Mouse (Mus musculus): Measurements from ENCODE around the gene Rragd. TPM values are rescaled to one million over a fixed set of nuclear protein-coding genes. Genes with fewer than 3 reads are reported as not detected.

The Rragd gene
- polyA plus RNA-seq, 1 experiment from 2014 or later = 7.5 TPM

DNA sequence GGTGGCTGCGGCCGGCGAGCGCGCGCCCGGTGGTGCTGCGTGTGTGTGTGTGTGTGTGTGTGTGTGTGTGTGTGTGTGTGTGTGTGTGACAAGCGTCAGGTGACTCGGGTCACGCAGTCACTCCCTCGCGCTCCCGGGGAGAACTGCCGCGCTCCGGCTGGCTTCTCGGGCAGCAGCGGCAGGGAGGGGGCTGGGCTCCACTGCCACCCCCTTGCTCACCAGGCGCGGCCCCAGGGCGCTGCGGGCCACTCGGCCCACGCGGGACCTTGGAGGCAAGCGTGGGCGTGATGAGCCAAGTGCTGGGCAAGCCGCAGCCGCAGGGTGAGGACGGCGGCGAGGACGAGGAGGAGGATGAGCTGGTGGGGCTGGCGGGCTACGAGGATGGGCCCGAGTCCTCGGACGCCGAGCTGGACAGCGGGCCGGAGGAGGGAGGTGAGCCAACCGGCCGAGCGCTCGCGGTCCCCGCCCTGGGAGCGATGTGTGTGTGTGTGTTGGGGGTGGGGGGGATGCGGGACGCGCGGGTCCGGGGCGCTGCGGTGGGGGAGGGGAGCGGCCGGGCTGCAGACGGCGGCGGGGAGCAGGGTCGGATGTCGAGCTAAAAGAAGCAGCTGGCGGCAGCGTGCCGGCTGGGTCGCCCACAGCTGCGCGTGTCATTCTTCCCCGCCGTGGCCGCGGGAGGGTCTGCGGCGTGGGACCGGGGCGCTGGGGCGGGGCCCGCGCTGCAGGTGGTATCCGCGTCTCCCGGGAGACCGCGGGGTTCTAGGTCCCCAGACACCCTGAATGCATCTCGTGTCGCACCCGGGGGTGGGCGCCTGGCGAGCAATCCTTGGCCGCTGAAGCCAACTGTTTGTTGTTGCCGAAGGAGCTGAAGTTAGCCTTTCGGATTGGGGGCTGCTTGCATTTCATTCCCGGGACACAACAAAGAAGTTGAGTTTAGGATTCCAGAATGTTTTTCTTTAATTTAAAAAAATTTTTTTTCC is 629 bp downstream of the Rragd start:
- Histone ChIP-seq H3K4me1 (ENCODE audit: control insufficient read depth, insufficient read depth, low read length) (peaks cover 2% of the 10 kb centered on the region; the same call in 1 of the 2 replicates), H3K27me3 (ENCODE audit: control insufficient read depth, insufficient read depth, low read length) (peaks cover 6% of the 10 kb centered on the region), H3K9ac (ENCODE audit: low read length) (peak overlapping the region; percentile 73), H3K4me2 (ENCODE audit: low read depth, low read length) (peak overlapping the region; percentile 98), H3K36me3 (ENCODE audit: control insufficient read depth, insufficient read depth, low read length) (no peaks in the 10 kb centered on the region), H3K4me3 (replicated peaks; ENCODE audit: low read length) (peak overlapping the region; percentile 74), H3K27ac (ENCODE audit: low read length) (no peak overlapping the region), H3K9me3 (replicated peaks; ENCODE audit: control insufficient read depth, low read length) (0 out of 2 replicates have a peak, but pooled peaks cover 4% of the 10 kb centered on the region)
- under 1% methylated on average over 87 of the region's 94 CpGs for WGBS
- peak; percentile 59 for ATAC-seq (ENCODE audit: insufficient read depth, low FRiP score)

DNA sequence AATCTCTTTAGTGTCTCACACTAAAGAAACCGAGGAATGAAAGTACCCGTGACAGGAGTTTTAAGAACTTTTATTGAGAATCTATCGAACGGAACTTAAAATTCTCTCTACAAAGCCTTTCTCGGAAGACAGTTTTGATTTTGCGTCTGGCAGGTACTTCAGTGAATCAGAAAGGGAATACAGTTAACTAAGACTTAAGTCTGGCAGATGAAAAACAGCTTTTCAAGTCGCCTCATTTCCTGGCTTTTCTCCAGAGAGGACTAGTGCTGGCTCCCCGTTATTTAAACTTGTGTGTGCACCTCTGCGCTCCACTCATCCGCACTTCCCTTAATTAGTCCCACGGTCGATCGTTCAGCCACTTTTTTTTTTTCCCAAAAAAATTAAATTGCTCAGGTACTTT is 1.4 kb downstream of the Rragd start:
- Histone ChIP-seq H3K36me3 (ENCODE audit: control insufficient read depth, insufficient read depth, low read length) (no peaks in the 10 kb centered on the region), H3K27me3 (ENCODE audit: control insufficient read depth, insufficient read depth, low read length) (peaks cover 6% of the 10 kb centered on the region), H3K27ac (ENCODE audit: low read length) (no peak overlapping the region), H3K4me3 (replicated peaks; ENCODE audit: low read length) (peak overlapping the region; percentile 74), H3K9me3 (replicated peaks; ENCODE audit: control insufficient read depth, low read length) (0 out of 2 replicates have a peak, but pooled peaks cover 4% of the 10 kb centered on the region), H3K4me2 (ENCODE audit: low read depth, low read length) (peak overlapping the region; percentile 98), H3K4me1 (ENCODE audit: control insufficient read depth, insufficient read depth, low read length) (peaks cover 2% of the 10 kb centered on the region; the same call in 1 of the 2 replicates), H3K9ac (ENCODE audit: low read length) (no peak overlapping the region)
- ATAC-seq (ENCODE audit: insufficient read depth, low FRiP score) = no peak
- WGBS = 5% methylated on average over 13 of the region's 13 CpGs

DNA sequence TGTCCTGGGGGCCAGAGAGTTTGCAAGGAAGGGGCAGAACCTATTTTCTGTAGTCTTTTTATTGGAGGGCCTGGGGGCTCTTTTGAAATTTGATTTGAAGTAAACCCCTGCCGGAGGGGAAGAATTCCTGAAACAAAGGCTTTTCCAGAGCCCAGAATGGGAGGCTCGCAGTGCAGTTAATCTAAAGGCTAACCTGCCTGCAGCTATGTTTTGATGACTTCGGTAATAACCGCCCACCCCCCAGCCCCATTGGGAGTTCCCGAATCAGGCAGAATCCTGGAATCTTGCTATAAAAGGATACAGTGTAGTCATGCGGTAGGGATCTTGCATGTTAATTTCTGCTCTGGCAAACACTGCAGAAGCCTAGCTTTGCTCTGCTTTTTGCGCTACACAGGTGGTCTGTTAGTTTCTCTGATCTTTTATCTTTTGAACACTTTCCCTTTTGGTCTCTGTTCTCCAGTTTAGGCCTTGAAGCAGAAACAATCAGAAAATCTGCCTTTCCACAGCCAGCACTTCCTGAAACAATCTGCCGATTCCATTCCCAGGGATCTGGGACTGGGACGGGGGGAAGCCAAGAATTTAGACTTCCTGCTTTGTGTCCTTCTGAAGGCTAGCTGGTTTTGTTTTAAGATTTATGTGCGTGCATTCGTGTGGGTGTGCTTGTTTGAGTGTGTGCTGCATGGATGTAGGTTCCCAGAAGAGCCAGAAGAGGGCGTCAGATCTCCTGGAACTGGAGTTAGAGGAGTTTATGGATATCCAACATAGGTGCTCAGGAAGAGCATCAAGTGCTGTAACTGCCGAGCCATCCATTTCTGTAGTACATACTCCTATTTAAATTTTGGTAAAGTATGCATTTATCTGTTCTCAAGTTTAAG is 2.2 kb downstream of the Rragd start:
- Histone ChIP-seq H3K4me2 (ENCODE audit: low read depth, low read length) (peak overlapping the region; percentile 98), H3K36me3 (ENCODE audit: control insufficient read depth, insufficient read depth, low read length) (no peaks in the 10 kb centered on the region), H3K27ac (ENCODE audit: low read length) (no peak overlapping the region), H3K4me1 (ENCODE audit: control insufficient read depth, insufficient read depth, low read length) (peaks cover 2% of the 10 kb centered on the region; the same call in 1 of the 2 replicates), H3K4me3 (replicated peaks; ENCODE audit: low read length) (peak overlapping the region; percentile 74), H3K9ac (ENCODE audit: low read length) (0 out of 2 replicates have a peak overlapping the region, but pooled peaks have one; percentile 11), H3K9me3 (replicated peaks; ENCODE audit: control insufficient read depth, low read length) (0 out of 2 replicates have a peak, but pooled peaks cover 4% of the 10 kb centered on the region), H3K27me3 (ENCODE audit: control insufficient read depth, insufficient read depth, low read length) (peaks cover 6% of the 10 kb centered on the region)
- WGBS = 26% methylated on average over 13 of the region's 13 CpGs
- ATAC-seq (ENCODE audit: insufficient read depth, low FRiP score) = no peak

DNA sequence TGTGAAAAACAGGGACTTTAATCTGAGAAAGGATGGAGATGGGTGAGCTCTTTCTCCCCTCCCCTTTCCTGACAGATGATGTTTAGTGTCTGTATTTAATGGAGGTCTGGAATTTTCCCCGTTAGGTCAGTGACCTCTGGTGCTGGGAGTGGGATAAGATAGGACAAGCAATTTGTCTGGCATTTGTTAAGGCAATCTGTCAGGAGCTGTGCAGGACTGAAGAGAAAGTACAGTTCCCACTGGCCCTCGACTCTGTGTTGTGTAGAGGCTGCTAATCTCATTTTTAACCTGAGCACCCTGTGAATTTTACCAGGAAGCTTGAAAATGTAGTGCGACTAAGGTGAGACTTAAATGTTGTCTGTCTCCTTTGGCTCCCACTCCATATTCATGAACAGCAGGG is 2.8 kb downstream of the Rragd start:
- 0 out of 2 replicates have a peak, but pooled peaks cover 4% of the 10 kb centered on the region for H3K9me3 ChIP-seq (replicated peaks; ENCODE audit: control insufficient read depth, low read length)
- H3K27me3 ChIP-seq (ENCODE audit: control insufficient read depth, insufficient read depth, low read length) = peaks cover 6% of the 10 kb centered on the region
- H3K9ac ChIP-seq (ENCODE audit: low read length) = no peak overlapping the region
- H3K4me1 ChIP-seq (ENCODE audit: control insufficient read depth, insufficient read depth, low read length) = peaks cover 2% of the 10 kb centered on the region; the same call in 1 of the 2 replicates
- ATAC-seq (ENCODE audit: insufficient read depth, low FRiP score) = no peak
- no peaks in the 10 kb centered on the region for H3K36me3 ChIP-seq (ENCODE audit: control insufficient read depth, insufficient read depth, low read length)
- no peak overlapping the region for H3K4me3 ChIP-seq (replicated peaks; ENCODE audit: low read length)
- 15% methylated on average over 3 of the region's 3 CpGs for WGBS
- no peak overlapping the region for H3K27ac ChIP-seq (ENCODE audit: low read length)
- H3K4me2 ChIP-seq (ENCODE audit: low read depth, low read length) = no peak overlapping the region

DNA sequence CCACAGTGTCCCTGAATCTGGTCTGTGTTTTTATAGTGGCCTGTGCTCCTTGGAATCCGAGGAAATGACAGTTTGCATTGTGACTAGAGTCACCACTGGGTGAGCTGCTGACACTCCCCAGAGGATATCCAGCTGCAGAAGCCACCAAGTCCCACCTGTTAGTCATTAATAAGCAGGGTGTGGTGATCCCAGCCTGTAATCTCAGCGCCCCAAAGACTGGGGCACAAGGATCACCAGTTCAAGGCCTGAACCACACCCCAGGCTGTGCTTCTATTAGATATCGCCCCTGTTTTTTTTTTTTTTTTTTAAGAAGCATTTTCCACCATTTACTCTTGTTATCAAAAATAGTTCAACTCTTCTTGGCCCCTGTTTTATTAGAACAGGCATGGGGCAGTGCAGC is 4.2 kb downstream of the Rragd start:
- WGBS = 58% methylated on average over 3 of the region's 3 CpGs
- H3K27ac ChIP-seq (ENCODE audit: low read length) = no peak overlapping the region
- no peak overlapping the region for H3K4me2 ChIP-seq (ENCODE audit: low read depth, low read length)
- H3K9me3 ChIP-seq (replicated peaks; ENCODE audit: control insufficient read depth, low read length) = 0 out of 2 replicates have a peak, but pooled peaks cover 4% of the 10 kb centered on the region
- 0 out of 2 replicates have a peak, but pooled peaks have one; percentile 39 for ATAC-seq (ENCODE audit: insufficient read depth, low FRiP score)
- no peak overlapping the region for H3K9ac ChIP-seq (ENCODE audit: low read length)
- peaks cover 6% of the 10 kb centered on the region for H3K27me3 ChIP-seq (ENCODE audit: control insufficient read depth, insufficient read depth, low read length)
- H3K4me3 ChIP-seq (replicated peaks; ENCODE audit: low read length) = no peak overlapping the region
- H3K4me1 ChIP-seq (ENCODE audit: control insufficient read depth, insufficient read depth, low read length) = peaks cover 2% of the 10 kb centered on the region; the same call in 1 of the 2 replicates
- H3K36me3 ChIP-seq (ENCODE audit: control insufficient read depth, insufficient read depth, low read length) = no peaks in the 10 kb centered on the region

DNA sequence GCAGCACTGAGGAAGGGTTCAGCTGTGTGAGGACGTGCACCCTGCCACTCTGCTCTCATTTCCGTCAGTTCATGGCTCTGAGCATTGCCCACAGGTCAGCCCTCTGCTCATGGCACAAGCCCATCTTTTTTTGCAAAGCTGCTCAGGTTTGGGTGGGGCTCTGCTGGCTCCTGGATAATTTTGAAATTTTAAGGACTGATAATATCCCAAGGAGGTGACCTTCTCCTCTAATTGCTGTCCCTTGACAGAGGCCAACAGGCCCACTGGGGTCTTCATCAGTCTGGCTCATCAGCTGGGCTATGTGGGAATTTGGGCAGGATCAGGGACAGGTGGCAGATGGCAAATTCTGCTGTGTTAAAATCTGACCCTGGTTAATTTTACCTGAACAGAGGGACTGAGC is 6.5 kb downstream of the Rragd start:
- no peak for ATAC-seq (ENCODE audit: insufficient read depth, low FRiP score)
- H3K4me1 ChIP-seq (ENCODE audit: control insufficient read depth, insufficient read depth, low read length) = no peaks in the 10 kb centered on the region; the same call in 1 of the 2 replicates
- no peak overlapping the region for H3K4me2 ChIP-seq (ENCODE audit: low read depth, low read length)
- H3K9me3 ChIP-seq (replicated peaks; ENCODE audit: control insufficient read depth, low read length) = 0 out of 2 replicates have a peak, but pooled peaks cover 4% of the 10 kb centered on the region
- H3K4me3 ChIP-seq (replicated peaks; ENCODE audit: low read length) = no peak overlapping the region
- H3K27ac ChIP-seq (ENCODE audit: low read length) = no peak overlapping the region
- H3K27me3 ChIP-seq (ENCODE audit: control insufficient read depth, insufficient read depth, low read length) = peaks cover 6% of the 10 kb centered on the region
- 82% methylated on average over 2 of the region's 2 CpGs for WGBS
- no peak overlapping the region for H3K9ac ChIP-seq (ENCODE audit: low read length)
- H3K36me3 ChIP-seq (ENCODE audit: control insufficient read depth, insufficient read depth, low read length) = no peaks in the 10 kb centered on the region

DNA sequence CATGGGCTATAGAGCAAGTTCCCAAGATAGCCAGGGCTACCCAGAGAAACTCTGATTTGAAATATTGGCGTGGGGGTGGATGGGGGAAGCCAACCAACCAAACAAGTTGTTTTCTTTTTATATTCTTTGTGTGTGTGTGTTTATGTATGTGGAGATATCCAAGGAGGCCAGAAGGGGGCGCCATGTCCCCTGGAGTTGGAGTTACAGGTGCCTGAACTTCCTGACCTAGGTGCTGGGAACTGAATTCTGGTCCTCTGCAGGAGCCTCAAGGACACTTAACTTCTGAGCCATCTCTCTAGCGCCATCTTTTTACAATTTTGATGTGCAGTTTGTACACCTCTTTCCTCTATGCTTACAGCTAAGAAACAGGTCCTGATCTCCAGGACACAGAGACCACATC is 11.3 kb downstream of the Rragd start:
- Histone ChIP-seq H3K27ac (ENCODE audit: low read length) (no peak overlapping the region), H3K36me3 (ENCODE audit: control insufficient read depth, insufficient read depth, low read length) (no peaks in the 10 kb centered on the region), H3K4me3 (replicated peaks; ENCODE audit: low read length) (no peak overlapping the region), H3K9me3 (replicated peaks; ENCODE audit: control insufficient read depth, low read length) (no peaks in the 10 kb centered on the region), H3K27me3 (ENCODE audit: control insufficient read depth, insufficient read depth, low read length) (no peaks in the 10 kb centered on the region), H3K4me2 (ENCODE audit: low read depth, low read length) (no peak overlapping the region), H3K4me1 (ENCODE audit: control insufficient read depth, insufficient read depth, low read length) (no peaks in the 10 kb centered on the region), H3K9ac (ENCODE audit: low read length) (no peak overlapping the region)
- ATAC-seq (ENCODE audit: insufficient read depth, low FRiP score) = no peak
- 70% methylated on average over 3 of the region's 3 CpGs for WGBS

DNA sequence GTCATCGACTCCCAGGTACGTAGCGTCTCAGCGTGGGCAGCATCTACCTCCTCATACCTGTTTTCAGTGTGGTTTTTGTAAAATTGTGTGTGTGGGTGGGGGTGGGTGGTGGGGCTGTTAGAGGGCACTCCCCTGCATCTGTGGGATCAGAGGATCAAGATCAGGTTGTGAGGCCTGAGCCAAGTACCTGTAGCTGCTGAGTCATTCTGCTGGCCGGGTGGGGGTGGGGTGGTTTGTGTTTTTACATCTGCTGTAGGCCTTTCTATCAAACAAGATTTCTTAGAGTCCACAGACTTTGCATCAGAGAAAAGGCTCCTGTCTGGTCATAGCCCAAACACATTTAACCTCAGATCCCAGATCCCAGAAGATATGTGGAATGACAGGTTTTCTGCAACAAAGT is 13.2 kb downstream of the Rragd start:
- Histone ChIP-seq H3K4me3 (replicated peaks; ENCODE audit: low read length) (no peak overlapping the region), H3K4me1 (ENCODE audit: control insufficient read depth, insufficient read depth, low read length) (no peaks in the 10 kb centered on the region), H3K36me3 (ENCODE audit: control insufficient read depth, insufficient read depth, low read length) (no peaks in the 10 kb centered on the region), H3K4me2 (ENCODE audit: low read depth, low read length) (no peak overlapping the region), H3K27me3 (ENCODE audit: control insufficient read depth, insufficient read depth, low read length) (no peaks in the 10 kb centered on the region), H3K9ac (ENCODE audit: low read length) (no peak overlapping the region), H3K27ac (ENCODE audit: low read length) (no peak overlapping the region), H3K9me3 (replicated peaks; ENCODE audit: control insufficient read depth, low read length) (no peaks in the 10 kb centered on the region)
- ATAC-seq (ENCODE audit: insufficient read depth, low FRiP score) = no peak
- WGBS = 93% methylated on average over 5 of the region's 5 CpGs

Data from stomach, embryonic 16.5 days (tissue).